Mouse (Mus musculus): Measurements from ENCODE around the gene Zfp758. TPM values are rescaled to one million over a fixed set of nuclear protein-coding genes. Genes with fewer than 3 reads are reported as not detected.

Gene Zfp758
- 18.6 to 21.7 TPM (median 20.5 TPM) in 4 replicates for total RNA-seq (2023)

GRCm38 (mm10) chr17:22361101-22361781 is at the start of gene Zfp758, which contains the start of gene Zfp944:
TSS of gene Zfp758 (plus strand) at chr17:22361453.
TSS of gene Zfp944 (minus strand) at chr17:22361400.

GRCm38 (mm10) chr17:22314730-22315226 is 46.5 kb upstream of the Zfp758 start, which contains the start of gene CT030661.1:
TSS of gene CT030661.1 (minus strand) at chr17:22314837.

GRCm38 (mm10) chr17:22423952-22424617 is 62.8 kb downstream of the Zfp758 start, which contains the start of gene Zfp946:
TSS of gene Zfp946 (plus strand) at chr17:22424222.

Other genes starting within 250 kb of the Zfp758 start
- 0.20 to 0.36 TPM in 2 of 4 replicates, not detected in the others for gene Zfp947, start 195.3 kb upstream of the Zfp758 start, total RNA-seq (2023)
- 4.4 to 5.9 TPM (median 5.3 TPM) in 4 replicates for gene Zfp994, start 135.8 kb upstream of the Zfp758 start, total RNA-seq (2023)
- 7.8 to 10.6 TPM (median 8.7 TPM) in 4 replicates for gene CT030661.1, start 46.6 kb upstream of the Zfp758 start, total RNA-seq (2023)
- gene Zfp944, start 53 bp upstream of the Zfp758 start, total RNA-seq (2023): 12.0 to 15.5 TPM (median 15.0 TPM) in 4 replicates
- 3.7 to 6.5 TPM (median 4.8 TPM) in 4 replicates for gene Zfp946, start 62.8 kb downstream of the Zfp758 start, total RNA-seq (2023)
- not detected in 4 replicates for gene Vmn2r111, start 212.0 kb downstream of the Zfp758 start, total RNA-seq (2023)
- not detected in 4 replicates for gene Vmn2r112, start 239.5 kb downstream of the Zfp758 start, total RNA-seq (2023)

Data from B cell, adult 62 days (primary cell).